Mouse (Mus musculus) myocyte (in vitro differentiated cells): ENCODE measurements around the gene Kcna7. TPM values are rescaled to one million over a fixed set of nuclear protein-coding genes. Genes with fewer than 3 reads are reported as not detected.
A peak's percentile ranks its signal among the peaks of the same experiment; 100 is the strongest.

Experiments used
- H3K27me3 ChIP-seq: one replicate; pipeline ENCODE4 v1.6.1; 2011; ENCODE audit not compliant: control insufficient read depth, insufficient read depth, insufficient read length
- H3K36me3 ChIP-seq: one replicate; pipeline ENCODE4 v1.6.1; 2011; ENCODE audit not compliant: control insufficient read depth, insufficient read depth
- H3K4me2 ChIP-seq: one replicate; pipeline ENCODE4 v1.6.1; 2011; ENCODE audit warnings: low read depth, control low read depth
- H3K4me3 ChIP-seq: one replicate; pipeline ENCODE4 v1.5.1; 2011; ENCODE audit warnings: mild to moderate bottlenecking, control low read depth, moderate library complexity
- H3K79me2 ChIP-seq: one replicate; pipeline ENCODE4 v1.6.1; 2011; ENCODE audit not compliant: control insufficient read depth, insufficient read depth
- H3ac ChIP-seq: one replicate; pipeline ENCODE4 v1.6.1; 2011; ENCODE audit not compliant: control insufficient read depth, insufficient read length
- CEBPB ChIP-seq: IDR thresholded peaks from 2 replicates; pipeline ENCODE4 v1.6.1; 2011; ENCODE audit warnings: mild to moderate bottlenecking, moderate library complexity; ENCODE audit not compliant: poor library complexity, insufficient read depth, severe bottlenecking
- E2F4 ChIP-seq: IDR thresholded peaks from one replicate; pipeline ENCODE4 v1.6.1; 2011; ENCODE audit warnings: mild to moderate bottlenecking, control low read depth, moderate library complexity; ENCODE audit not compliant: insufficient read depth
- MAX ChIP-seq: IDR thresholded peaks from one replicate; pipeline ENCODE4 v1.6.1; 2011; ENCODE audit warnings: low read depth, mild to moderate bottlenecking, control low read depth
- MYOD1 ChIP-seq, 3 experiments: IDR thresholded peaks; one replicate each; pipeline ENCODE4 v1.6.1; 2011; ENCODE audit warnings: control low read depth in 2 of 3, low read depth in 2 of 3, mild to moderate bottlenecking in 2 of 3, moderate library complexity in 1 of 3; ENCODE audit not compliant: insufficient read length in 2 of 3, control insufficient read depth in 1 of 3
- MYOG ChIP-seq, 3 experiments: IDR thresholded peaks; one replicate each; pipeline ENCODE4 v1.6.1; 2011; ENCODE audit warnings: control low read depth in 2 of 3, low read depth in 2 of 3, mild to moderate bottlenecking in 2 of 3; ENCODE audit not compliant: insufficient read length in 2 of 3, control insufficient read depth in 1 of 3, insufficient read depth in 1 of 3
- POLR2A ChIP-seq: IDR thresholded peaks from one replicate; pipeline ENCODE4 v1.6.1; 2011; ENCODE audit warnings: low read depth, mild to moderate bottlenecking, control low read depth, moderate library complexity; ENCODE audit not compliant: insufficient read length
- POLR2AphosphoS2 ChIP-seq: IDR thresholded peaks from one replicate; pipeline ENCODE4 v1.6.1; 2011; ENCODE audit warnings: low read depth, control low read depth; ENCODE audit not compliant: insufficient read length
- REST ChIP-seq: IDR thresholded peaks from one replicate; pipeline ENCODE4 v1.6.1; 2011; ENCODE audit warnings: mild to moderate bottlenecking, control low read depth, moderate library complexity; ENCODE audit not compliant: insufficient read depth, insufficient read length
- SRF ChIP-seq: IDR thresholded peaks from one replicate; pipeline ENCODE4 v1.6.1; 2011; ENCODE audit warnings: low read depth; ENCODE audit not compliant: control insufficient read depth, insufficient read length
- TCF12 ChIP-seq: IDR thresholded peaks from one replicate; pipeline ENCODE4 v1.6.1; 2011; ENCODE audit warnings: mild to moderate bottlenecking, control low read depth; ENCODE audit not compliant: poor library complexity, insufficient read depth, severe bottlenecking
- TCF3 ChIP-seq: IDR thresholded peaks from one replicate; pipeline ENCODE4 v1.6.1; 2011; ENCODE audit warnings: low read depth, control low read depth; ENCODE audit not compliant: insufficient read length
- USF1 ChIP-seq: IDR thresholded peaks from one replicate; pipeline ENCODE4 v1.6.1; 2011; ENCODE audit warnings: low read depth, mild to moderate bottlenecking, control low read depth, moderate library complexity
- polyA plus RNA-seq: library from polyadenylated mRNA; unstranded; fragments of >200 nt; fragmentation: generic; extraction: Trizol; gene quantifications from one replicate; pipeline ENCODE4 v1.2.1, GENCODE M21; 2012; ENCODE audit warnings: missing spikeins

Kcna7 gene
- polyA plus RNA-seq, 1 experiment = 0.65 TPM

GRCm38 (mm10) chr7:45449974-45450373 is 44.5 kb downstream of the Kcna7 start:
- Histone ChIP-seq H3K36me3 (peaks cover 59% of the 10 kb centered on the region), H3ac (no peak overlapping the region), H3K4me2 (no peak overlapping the region), H3K27me3 (no peaks in the 10 kb centered on the region), H3K79me2 (no peaks in the 10 kb centered on the region), H3K4me3 (no peak overlapping the region)
- no peak for TF ChIP-seq MAX
- TF ChIP-seq MYOD1 (IDR thresholded peaks at IDR 0.05; ENCODE audit: control insufficient read depth in 1 of 3, insufficient read length in 2 of 3, low read depth in 2 of 3) = no peak
- TF ChIP-seq CEBPB = no peak
- TF ChIP-seq POLR2AphosphoS2 = no peak
- TF ChIP-seq USF1 = no peak
- TF ChIP-seq POLR2A = no peak
- no peak for TF ChIP-seq SRF
- no peak for TF ChIP-seq REST
- no peak for TF ChIP-seq TCF12
- TF ChIP-seq MYOG (IDR thresholded peaks at IDR 0.05; ENCODE audit: control insufficient read depth in 1 of 3, insufficient read depth in 1 of 3, insufficient read length in 2 of 3, low read depth in 2 of 3) = no peak
- no peak for TF ChIP-seq TCF3
- TF ChIP-seq E2F4 = no peak

DNA sequence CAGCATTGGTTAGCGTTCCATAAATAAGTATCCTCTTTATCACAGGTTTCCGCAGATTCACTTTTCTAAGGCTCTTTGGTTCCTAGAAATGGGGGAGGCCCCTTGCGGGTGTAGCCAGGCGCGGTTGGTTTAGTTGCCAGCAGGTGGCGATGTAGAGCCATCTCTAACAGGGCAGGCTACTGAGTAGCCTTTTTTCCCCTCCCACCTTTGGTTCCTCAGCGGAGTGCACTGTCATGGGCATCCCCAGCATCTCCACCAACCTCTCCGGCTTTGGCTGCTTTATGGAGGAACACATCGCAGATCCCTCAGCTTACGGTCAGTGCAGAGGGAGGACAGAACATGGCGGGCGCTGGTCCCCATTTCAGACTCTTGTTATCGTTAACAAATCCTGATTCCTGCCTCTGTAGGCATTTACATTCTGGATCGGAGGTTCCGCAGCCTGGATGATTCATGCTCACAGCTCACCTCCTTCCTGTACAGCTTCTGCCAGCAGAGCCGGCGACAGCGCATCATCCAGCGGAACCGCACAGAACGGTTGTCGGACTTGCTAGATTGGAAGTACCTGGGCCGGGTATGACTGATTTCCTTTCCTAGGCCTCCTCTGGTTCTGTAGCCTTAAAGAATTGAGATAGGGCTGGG is 46.0 kb downstream of the Kcna7 start:
- H3ac ChIP-seq = no peak overlapping the region
- H3K36me3 ChIP-seq = peaks cover 49% of the 10 kb centered on the region
- no peaks in the 10 kb centered on the region for H3K27me3 ChIP-seq
- no peak overlapping the region for H3K4me3 ChIP-seq
- TF ChIP-seq TCF3 (no peak), POLR2AphosphoS2 (peak; percentile 33), TCF12 (no peak)
- no peaks in the 10 kb centered on the region for H3K79me2 ChIP-seq
- H3K4me2 ChIP-seq = no peak overlapping the region

DNA sequence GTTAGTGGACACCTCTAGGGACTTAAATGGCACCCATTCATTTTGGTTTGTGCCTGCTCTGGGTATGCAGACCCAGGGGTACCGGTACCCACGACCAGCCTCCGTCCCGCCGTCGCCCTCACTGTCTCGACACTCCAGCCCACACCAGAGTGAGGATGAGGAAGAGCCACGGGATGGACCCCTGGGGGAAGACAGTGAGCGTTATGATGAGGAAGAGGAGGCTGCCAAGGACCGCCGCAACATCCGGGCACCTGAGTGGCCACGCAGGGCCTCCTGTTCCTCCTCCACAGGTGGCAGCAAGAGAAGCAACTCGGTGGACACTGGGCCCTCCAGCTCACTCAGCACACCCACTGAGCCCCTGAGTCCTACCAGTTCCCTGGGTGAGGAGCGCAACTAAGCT is 49.5 kb downstream of the Kcna7 start:
- Histone ChIP-seq H3K4me3 (no peak overlapping the region), H3ac (no peak overlapping the region), H3K79me2 (peaks cover 24% of the 10 kb centered on the region), H3K36me3 (peaks cover 46% of the 10 kb centered on the region), H3K4me2 (no peak overlapping the region), H3K27me3 (no peaks in the 10 kb centered on the region)
- peak; percentile 67 for TF ChIP-seq POLR2AphosphoS2
- no peak for TF ChIP-seq USF1
- no peak for TF ChIP-seq SRF
- no peak for TF ChIP-seq MYOD1 (IDR thresholded peaks at IDR 0.05; ENCODE audit: control insufficient read depth in 1 of 3, insufficient read length in 2 of 3, low read depth in 2 of 3)
- TF ChIP-seq POLR2A = peak; percentile 5
- TF ChIP-seq CEBPB = no peak
- no peak for TF ChIP-seq E2F4

DNA sequence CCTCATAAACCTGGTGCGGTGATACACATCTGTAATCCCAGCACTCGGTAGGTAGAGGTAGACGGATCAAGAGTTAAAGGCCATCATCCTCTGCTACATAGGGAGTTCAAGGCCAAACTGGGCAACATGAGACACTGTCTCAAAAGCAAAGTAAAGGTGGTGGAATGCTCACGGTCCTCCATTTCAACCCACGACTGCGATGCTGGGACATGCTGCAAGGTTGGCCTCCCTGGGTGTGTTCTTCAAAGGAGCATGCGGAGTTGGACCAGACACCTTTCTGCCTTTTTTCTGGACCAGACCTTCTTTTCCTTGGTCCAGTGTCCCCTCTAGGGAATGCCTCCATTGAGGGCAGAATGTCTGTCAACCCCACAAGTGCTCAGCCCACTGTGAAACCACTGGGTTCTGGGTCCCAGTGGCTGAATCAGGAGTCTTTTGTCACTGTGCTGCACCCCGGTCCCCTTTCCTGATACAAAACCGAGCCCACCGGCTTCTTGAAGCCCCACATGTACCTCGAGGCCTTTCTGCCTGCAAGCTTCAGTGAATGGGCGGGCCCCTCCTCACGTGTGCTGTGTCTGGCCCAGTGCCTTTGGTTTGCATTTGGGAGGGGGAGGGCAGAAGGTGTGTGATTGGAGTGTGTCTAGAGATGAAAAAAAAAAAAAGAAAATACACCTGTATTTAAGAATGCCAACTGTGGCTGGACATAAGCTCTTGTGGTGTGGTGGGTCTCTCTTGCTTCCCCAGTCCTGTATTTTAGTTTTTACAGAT is 50.7 kb downstream of the Kcna7 start:
- H3K4me2 ChIP-seq = peak overlapping the region; percentile 96
- peaks cover 29% of the 10 kb centered on the region for H3K79me2 ChIP-seq
- H3K36me3 ChIP-seq = peaks cover 44% of the 10 kb centered on the region
- peak overlapping the region; percentile 99 for H3K4me3 ChIP-seq
- no peaks in the 10 kb centered on the region for H3K27me3 ChIP-seq
- TF ChIP-seq CEBPB = no peak
- TF ChIP-seq POLR2A = peak; percentile 35
- no peak for TF ChIP-seq MYOG (IDR thresholded peaks at IDR 0.05; ENCODE audit: control insufficient read depth in 1 of 3, insufficient read depth in 1 of 3, insufficient read length in 2 of 3, low read depth in 2 of 3)
- no peak for TF ChIP-seq SRF
- TF ChIP-seq REST = no peak
- no peak for TF ChIP-seq E2F4
- TF ChIP-seq MYOD1 (IDR thresholded peaks at IDR 0.05; ENCODE audit: control insufficient read depth in 1 of 3, insufficient read length in 2 of 3, low read depth in 2 of 3) = no peak
- no peak for TF ChIP-seq MAX
- no peak for TF ChIP-seq TCF12
- peak; percentile 60 for TF ChIP-seq POLR2AphosphoS2
- no peak for TF ChIP-seq TCF3
- TF ChIP-seq USF1 = no peak
- H3ac ChIP-seq = no peak overlapping the region

GRCm38 (mm10) chr7:45456721-45457203 is 51.3 kb downstream of the Kcna7 start:
- Histone ChIP-seq H3K79me2 (peaks cover 29% of the 10 kb centered on the region), H3ac (no peak overlapping the region), H3K4me2 (peak overlapping the region; percentile 96), H3K27me3 (no peaks in the 10 kb centered on the region), H3K36me3 (peaks cover 42% of the 10 kb centered on the region), H3K4me3 (peak overlapping the region; percentile 99)
- TF ChIP-seq MAX (no peak), USF1 (no peak), POLR2AphosphoS2 (no peak), MYOG (IDR thresholded peaks at IDR 0.05; ENCODE audit: control insufficient read depth in 1 of 3, insufficient read depth in 1 of 3, insufficient read length in 2 of 3, low read depth in 2 of 3) (no peak), TCF12 (no peak), POLR2A (no peak)
